Mouse (Mus musculus) layer of hippocampus, adult 8-10 months (tissue): Measurements from ENCODE around the gene Gm21425. TPM values are rescaled to one million over a fixed set of nuclear protein-coding genes. Genes with fewer than 3 reads are reported as not detected.
"Not testable (repeated sequence)": the region's sequence is repeated elsewhere in the genome, so short reads cannot be mapped to it uniquely, and the experiment has no call there.

Source experiments
- DNase-seq, 2 experiments: peaks; one replicate each; pipeline ENCODE4 v3.0.0; 2022; ENCODE audit warnings: low spot score in 2 of 2
- total RNA-seq, 4 experiments: library from RNA; stranded (reverse); gene quantifications; 2 replicates each; pipeline ENCODE4 v1.2.4; 2022

The Gm21425 gene
- not detected for total RNA-seq

GRCm38 (mm10) chrY:13161668-13162067, at the start of gene Gm21425:
Gm21425 (plus strand) TSS chrY:13161968.
- DNase-seq = not testable (repeated sequence)

- DNase-seq = not testable (repeated sequence)
Measured at GRCm38 (mm10) chrY:13133392-13133791, 28.4 kb upstream of the Gm21425 start, which contains the start of gene Gm21891. Gm21891 (minus strand) TSS chrY:13133492.

Other genes with a start within 250 kb of the Gm21425 start
- gene Gm20807, start 119.1 kb upstream of the Gm21425 start, total RNA-seq = not detected
- not detected for gene Gm21891, start 28.5 kb upstream of the Gm21425 start, total RNA-seq
- not detected for gene Gm21828, start 62.0 kb downstream of the Gm21425 start, total RNA-seq
- not detected for gene Gm21440, start 90.4 kb downstream of the Gm21425 start, total RNA-seq
- not detected for gene Gm21454, start 90.5 kb downstream of the Gm21425 start, total RNA-seq
- gene Gm21725, start 187.1 kb downstream of the Gm21425 start, total RNA-seq = not detected